Mouse (Mus musculus): ENCODE data around the gene Zfp612.

The Zfp612 gene

DNA sequence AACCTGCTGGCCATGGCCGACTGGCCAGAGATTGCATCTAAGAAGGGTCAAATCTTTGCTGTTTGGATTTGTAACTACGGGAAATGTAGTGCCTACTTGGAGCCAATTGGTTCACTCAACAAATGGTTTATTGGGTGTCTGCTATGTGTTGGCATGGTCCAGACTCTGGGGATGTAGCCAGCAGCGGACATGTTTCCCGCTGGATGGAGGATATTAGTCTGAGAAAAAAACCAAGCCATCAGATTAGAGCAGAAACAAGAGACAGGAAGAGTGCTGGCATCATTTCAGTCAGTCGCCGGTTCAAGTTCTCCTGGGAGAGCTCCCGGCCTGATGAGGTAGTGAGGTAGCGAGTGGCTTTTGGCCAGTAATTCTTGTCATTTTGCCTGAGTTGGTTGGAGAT, 54.7 kb downstream of the Zfp612 start:
- no peak for DNase-seq (ENCODE audit: low spot score in 2 of 2)

DNA sequence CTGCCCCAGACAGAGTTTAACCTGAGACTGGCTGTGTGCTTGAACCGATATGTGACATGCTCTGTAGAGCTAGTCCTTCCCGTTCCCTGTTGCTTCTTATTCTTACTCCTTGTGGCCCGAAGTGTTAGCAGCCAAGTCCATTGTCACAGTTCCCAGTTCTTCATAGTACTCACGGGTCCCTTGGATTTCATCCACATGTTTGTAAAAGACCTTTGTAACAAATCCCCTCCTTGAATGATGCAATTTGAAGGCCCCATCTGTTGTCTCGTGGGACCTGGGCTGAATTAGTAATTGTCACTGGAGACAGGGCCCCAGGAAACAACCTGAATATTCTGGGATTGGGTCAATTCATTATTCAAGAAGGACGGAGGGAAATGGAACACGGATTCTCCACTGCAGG, 56.0 kb downstream of the Zfp612 start:
- DNase-seq (ENCODE audit: low spot score in 2 of 2) = no peak

- no peak for DNase-seq (ENCODE audit: low spot score in 2 of 2)
These were observed 60.6 kb downstream of the Zfp612 start for GRCm38 (mm10) chr8:110140156-110140555.

- DNase-seq (ENCODE audit: low spot score in 2 of 2) = no peak
These were observed 61.2 kb downstream of the Zfp612 start for GRCm38 (mm10) chr8:110140770-110141169.
